In the genomic region with DNA sequence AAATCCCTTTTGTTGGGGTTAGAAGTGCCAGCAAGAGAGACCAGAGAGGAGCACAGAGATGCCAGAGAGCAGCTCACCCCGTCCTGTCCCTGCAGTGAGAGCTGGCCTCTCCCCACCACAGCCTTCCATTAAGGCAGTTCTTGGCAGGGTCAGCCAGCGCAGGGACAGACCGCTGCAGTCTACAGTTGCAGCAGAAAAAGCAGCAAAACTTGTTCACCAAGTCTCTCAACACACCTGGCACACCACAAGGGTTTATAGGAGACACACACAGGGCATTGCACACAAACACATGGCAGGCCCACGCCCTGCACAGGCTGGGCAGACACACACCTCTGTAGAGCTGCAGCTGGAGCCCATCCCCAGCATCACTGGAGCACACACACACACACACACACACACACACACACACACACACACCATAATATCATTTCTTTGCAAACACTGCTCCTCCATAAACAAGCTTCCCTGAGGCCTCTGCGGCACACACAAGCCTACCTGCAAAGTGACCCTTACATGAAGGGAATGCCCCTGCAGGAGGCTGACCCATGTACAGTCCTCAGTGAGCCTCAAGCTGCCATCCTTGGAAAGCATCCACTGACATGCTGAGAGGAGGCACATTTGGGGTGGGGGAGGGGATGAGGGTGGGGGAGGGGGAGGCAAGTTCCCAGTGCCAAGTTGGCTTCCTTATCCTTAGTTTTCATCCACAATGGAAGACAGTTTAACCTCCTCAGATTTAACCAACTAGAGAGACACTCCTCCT, we compare ENCODE assay signal across 17 mouse cellular contexts. TPM values are rescaled to one million over a fixed set of nuclear protein-coding genes. Genes with fewer than 3 reads are reported as not detected.
DNase-seq lines count a peak whose midpoint lies in the region; ATAC-seq and TF ChIP-seq lines count a peak whose summit lies in the region.
"Had no signal": no experiment of that assay in that cellular context is flagged by ENCODE, and none has a peak within 500 bp of the region (broad histone marks: within the 10 kb centered on the region; RNA-seq: fewer than 3 reads in every experiment).

No protein-coding gene starts in this region.

- H3K4me3 ChIP-seq in intestine, embryonic 15.5 days (replicated peaks): no peak overlapping the region
- no peak overlapping the region for H3K4me3 ChIP-seq in intestine, postnatal 0 days (ENCODE audit: low read depth, low read length)
- no peak overlapping the region for H3K4me3 ChIP-seq in stomach, embryonic 15.5 days (replicated peaks)
- H3K4me3 ChIP-seq: layer of hippocampus, adult 2 months; liver, embryonic 13.5 days; myocyte had no signal

- H3K27ac ChIP-seq in intestine, embryonic 15.5 days: peak overlapping the region; percentile 46; the same call in 1 of the 2 replicates
- H3K27ac ChIP-seq in intestine, postnatal 0 days (ENCODE audit: low read depth, low read length): no peak overlapping the region
- H3K27ac ChIP-seq in stomach, embryonic 15.5 days: peak overlapping the region; percentile 85
- H3K27ac ChIP-seq: liver, embryonic 13.5 days had no signal

- H3K27me3 ChIP-seq in intestine, embryonic 15.5 days (replicated peaks): no peaks in the 10 kb centered on the region
- no peaks in the 10 kb centered on the region for H3K27me3 ChIP-seq in intestine, postnatal 0 days (replicated peaks; ENCODE audit: control insufficient read depth, insufficient read depth, low read length)
- H3K27me3 ChIP-seq in stomach, embryonic 15.5 days (replicated peaks): no peaks in the 10 kb centered on the region

- no peaks in the 10 kb centered on the region; the same call in 1 of the 2 replicates for H3K9me3 ChIP-seq in intestine, embryonic 15.5 days
- H3K9me3 ChIP-seq in intestine, postnatal 0 days (ENCODE audit: control insufficient read depth): no peaks in the 10 kb centered on the region
- H3K9me3 ChIP-seq in stomach, embryonic 15.5 days: no peaks in the 10 kb centered on the region
- H3K9me3 ChIP-seq: liver, embryonic 13.5 days had no signal

- no peaks in the 10 kb centered on the region for H3K36me3 ChIP-seq in intestine, embryonic 15.5 days
- H3K36me3 ChIP-seq in intestine, postnatal 0 days (ENCODE audit: control insufficient read depth, insufficient read depth): no peaks in the 10 kb centered on the region
- no peaks in the 10 kb centered on the region for H3K36me3 ChIP-seq in stomach, embryonic 15.5 days
- H3K36me3 ChIP-seq: liver, embryonic 13.5 days had no signal

- no peak overlapping the region; the same call in 1 of the 2 replicates for H3K9ac ChIP-seq in intestine, embryonic 15.5 days
- no peak overlapping the region for H3K9ac ChIP-seq in intestine, postnatal 0 days (ENCODE audit: low read depth, low read length)
- H3K9ac ChIP-seq in stomach, embryonic 15.5 days: 0 out of 2 replicates have a peak overlapping the region, but pooled peaks have one; percentile 2
- H3K9ac ChIP-seq: liver, embryonic 13.5 days had no signal

- 71% methylated on average over 5 of the region's 5 CpGs for WGBS in intestine, embryonic 15.5 days
- 58% methylated on average over 5 of the region's 5 CpGs for WGBS in intestine, postnatal 0 days
- WGBS in stomach, embryonic 15.5 days: 68% methylated on average over 5 of the region's 5 CpGs

- peak; percentile 73 to 78 for DNase-seq in cerebellum, postnatal 10 days
- DNase-seq in cerebellum, postnatal 36 days: no peak
- peak; percentile 58 for DNase-seq in lung, postnatal 36 days
- DNase-seq in lung, postnatal 14 days: no peak
- no peak for DNase-seq in embryo, embryonic 10 days (ENCODE audit: low spot score)
- DNase-seq: cerebellum, adult 11 months; embryo, embryonic 11 days; heart, postnatal 4 days; kidney, adult 11 months; liver, embryonic 13.5 days; right cerebral cortex, adult 18-20 months had no signal

- peaks cover 66% of the 10 kb centered on the region for H3K4me1 ChIP-seq in intestine, embryonic 15.5 days (replicated peaks)
- H3K4me1 ChIP-seq in intestine, postnatal 0 days (replicated peaks; ENCODE audit: control insufficient read depth, insufficient read depth, low read length): peaks cover 20% of the 10 kb centered on the region
- peaks cover 49% of the 10 kb centered on the region for H3K4me1 ChIP-seq in stomach, embryonic 15.5 days

- no peak overlapping the region for H3K4me2 ChIP-seq in intestine, embryonic 15.5 days (replicated peaks)
- H3K4me2 ChIP-seq in intestine, postnatal 0 days (replicated peaks; ENCODE audit: low read depth): no peak overlapping the region
- H3K4me2 ChIP-seq in stomach, embryonic 15.5 days: no peak overlapping the region
- H3K4me2 ChIP-seq: liver, embryonic 13.5 days had no signal

- no peak for TF ChIP-seq CTCF in intestine, postnatal 0 days (IDR thresholded peaks at IDR 0.05; ENCODE audit: low read depth)

- 0 out of 2 replicates have a peak, but pooled peaks have one; percentile 6 for ATAC-seq in intestine, embryonic 15.5 days
- ATAC-seq in intestine, postnatal 0 days: no peak; the same call in 1 of the 2 replicates
- ATAC-seq in stomach, embryonic 15.5 days (ENCODE audit: insufficient read depth, low FRiP score, low read depth): peak; percentile 36; the same call in 1 of the 2 replicates

RNA-seq across cellular contexts. Expression of a gene that starts 16.2 kb away (rescaled TPM):
- 10.6 and 11.6 TPM in 2 replicates for polyA plus RNA-seq in intestine, embryonic 15.5 days (2015; fragmentation: Nextera tagmentation; extraction: Ambion mirVana)
- polyA plus RNA-seq in intestine, postnatal 0 days (2015; fragmentation: Nextera tagmentation; extraction: Ambion mirVana): 3.5 and 3.9 TPM in 2 replicates
- 13.6 and 15.0 TPM in 2 replicates for polyA plus RNA-seq in stomach, embryonic 15.5 days (2015; fragmentation: Nextera tagmentation; extraction: Ambion mirVana)

RNA-seq across cellular contexts. Expression of a gene that starts 27.1 kb away (rescaled TPM):
- 21.2 and 23.8 TPM in 2 replicates for polyA plus RNA-seq in intestine, embryonic 15.5 days (2015; fragmentation: Nextera tagmentation; extraction: Ambion mirVana)
- polyA plus RNA-seq in intestine, postnatal 0 days (2015; fragmentation: Nextera tagmentation; extraction: Ambion mirVana): 15.0 and 18.5 TPM in 2 replicates
- 24.9 and 27.2 TPM in 2 replicates for polyA plus RNA-seq in stomach, embryonic 15.5 days (2015; fragmentation: Nextera tagmentation; extraction: Ambion mirVana)

RNA-seq across cellular contexts. Expression of a gene that starts 35.1 kb away (rescaled TPM):
- 0.20 TPM in 1 of 2 replicates, not detected in the other for polyA plus RNA-seq in intestine, embryonic 15.5 days (2015; fragmentation: Nextera tagmentation; extraction: Ambion mirVana)
- polyA plus RNA-seq in intestine, postnatal 0 days (2015; fragmentation: Nextera tagmentation; extraction: Ambion mirVana): 0.22 TPM in 1 of 2 replicates, not detected in the other
- not detected in 2 replicates for polyA plus RNA-seq in stomach, embryonic 15.5 days (2015; fragmentation: Nextera tagmentation; extraction: Ambion mirVana)
- polyA plus RNA-seq: liver, embryonic 13.5 days; spleen, adult 2 months had no signal

RNA-seq across cellular contexts. Expression of a gene that starts 37.7 kb away (rescaled TPM):
- polyA plus RNA-seq in intestine, embryonic 15.5 days (2015; fragmentation: Nextera tagmentation; extraction: Ambion mirVana): 12.7 and 14.7 TPM in 2 replicates
- polyA plus RNA-seq in intestine, postnatal 0 days (2015; fragmentation: Nextera tagmentation; extraction: Ambion mirVana): 2.1 and 3.8 TPM in 2 replicates
- polyA plus RNA-seq in stomach, embryonic 15.5 days (2015; fragmentation: Nextera tagmentation; extraction: Ambion mirVana): 19.5 and 20.5 TPM in 2 replicates

Comparison
In these comparisons a context has a peak if more than half of its experiments do, and no peak if none do; other contexts are left out.
1. DNase-seq: peak in cerebellum, postnatal 10 days (2 of 2) and lung, postnatal 36 days (single experiment); none in cerebellum, postnatal 36 days (0 of 2), lung, postnatal 14 days (single experiment) and embryo, embryonic 10 days (single experiment).